Mouse (Mus musculus): ENCODE results near the gene Dclk3.

Dclk3 gene

DNA sequence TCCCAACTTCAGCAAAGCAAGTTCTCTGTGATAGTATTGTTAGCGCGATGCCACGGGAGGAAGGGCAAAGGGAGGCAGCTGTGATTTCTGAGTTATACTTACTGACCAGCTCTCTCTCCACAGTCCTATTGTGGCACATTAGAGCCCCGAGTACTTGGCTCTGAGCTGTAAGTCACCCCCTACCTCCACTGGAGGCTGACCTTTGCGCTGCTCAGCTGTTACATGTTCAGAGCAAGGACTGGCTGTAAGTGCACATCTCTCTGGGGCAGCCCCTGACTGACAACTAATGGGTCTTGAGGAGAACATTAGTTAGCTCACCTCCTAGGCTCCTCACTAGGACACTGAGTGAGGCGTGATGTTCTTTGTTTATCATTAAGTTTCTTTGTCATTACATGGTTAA, 1.6 kb downstream of the Dclk3 start:
- DNase-seq (ENCODE audit: low spot score): no peak

DNA sequence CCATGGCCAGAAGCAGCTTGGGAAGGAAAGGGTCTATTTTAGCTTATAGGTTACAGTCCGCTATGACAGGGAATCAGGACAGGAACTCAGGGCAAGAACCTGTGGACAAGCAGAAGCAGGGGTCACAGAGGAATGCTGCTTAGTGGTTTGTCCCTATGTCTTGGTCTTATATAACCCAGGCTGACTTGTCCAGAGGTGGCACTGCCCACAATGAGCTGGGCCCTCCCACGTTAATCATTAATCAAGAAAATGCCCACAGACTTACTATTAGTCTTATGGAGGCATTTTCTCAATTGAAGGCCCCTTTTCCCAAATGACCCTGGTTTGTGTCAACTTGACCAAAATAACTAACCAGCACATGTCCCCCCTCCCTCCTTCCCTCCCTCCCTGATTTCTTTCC, 2.3 kb downstream of the Dclk3 start:
- no peak for DNase-seq (ENCODE audit: low spot score)

DNA sequence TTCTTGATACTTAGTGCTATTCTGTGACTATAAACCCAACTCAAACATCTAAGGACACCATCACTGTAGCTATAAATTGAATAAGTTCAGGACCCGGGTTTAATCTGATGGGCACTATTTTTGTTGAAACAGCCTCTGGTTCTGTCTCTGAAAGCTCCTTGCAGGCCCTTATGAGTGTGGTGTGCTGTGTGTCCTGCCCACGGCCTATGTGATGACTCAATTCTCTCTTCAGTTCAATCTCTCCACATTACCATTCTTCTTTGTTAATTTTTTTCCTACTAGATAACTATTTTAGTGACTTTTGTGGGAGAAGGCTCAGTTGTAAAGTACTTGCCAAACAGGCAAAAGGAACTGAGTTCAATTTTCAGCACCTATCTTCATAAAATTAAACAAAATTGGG, 7.3 kb downstream of the Dclk3 start:
- no peak for DNase-seq (ENCODE audit: low spot score)

DNA sequence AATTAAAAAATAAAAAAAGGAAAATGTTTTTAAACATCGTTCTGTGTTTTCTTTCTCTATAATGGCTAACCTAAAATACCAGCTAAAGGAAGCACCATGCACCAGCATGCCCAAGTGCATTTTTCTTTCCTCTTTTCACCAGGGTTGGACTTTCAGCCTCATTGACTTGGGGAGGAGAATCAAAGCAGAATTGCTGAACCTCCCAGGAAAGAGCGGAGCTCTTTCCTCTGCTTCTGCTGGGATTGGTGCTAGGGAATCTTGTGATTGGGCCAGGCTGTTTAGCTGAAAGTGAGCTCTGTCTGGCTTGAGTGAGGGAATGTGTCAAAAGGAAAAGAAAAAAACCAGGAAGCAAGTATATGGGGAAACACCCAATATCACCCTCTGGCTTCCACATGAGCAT, 10.1 kb downstream of the Dclk3 start:
- DNase-seq (ENCODE audit: low spot score): no peak

DNA sequence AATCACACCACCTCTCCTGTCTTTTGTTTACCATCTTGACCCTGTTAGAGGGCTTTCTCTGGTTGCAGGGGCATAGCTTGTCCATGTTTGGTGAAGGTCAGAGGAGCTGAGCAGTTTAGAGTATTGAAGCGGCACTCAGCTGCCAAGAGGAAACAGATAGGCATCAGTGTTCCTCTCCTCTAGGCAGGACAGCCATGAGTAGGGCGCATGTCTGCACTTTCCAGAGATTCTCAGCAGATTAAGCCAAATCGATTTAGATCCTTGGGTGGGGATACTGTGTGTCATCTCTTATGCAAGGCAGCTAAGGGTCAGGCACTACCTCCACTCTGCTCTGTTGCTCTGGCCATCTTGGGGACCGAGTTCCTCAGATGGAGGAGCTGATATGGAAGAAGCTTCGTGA, 11.0 kb downstream of the Dclk3 start:
- DNase-seq (ENCODE audit: low spot score): no peak

DNA sequence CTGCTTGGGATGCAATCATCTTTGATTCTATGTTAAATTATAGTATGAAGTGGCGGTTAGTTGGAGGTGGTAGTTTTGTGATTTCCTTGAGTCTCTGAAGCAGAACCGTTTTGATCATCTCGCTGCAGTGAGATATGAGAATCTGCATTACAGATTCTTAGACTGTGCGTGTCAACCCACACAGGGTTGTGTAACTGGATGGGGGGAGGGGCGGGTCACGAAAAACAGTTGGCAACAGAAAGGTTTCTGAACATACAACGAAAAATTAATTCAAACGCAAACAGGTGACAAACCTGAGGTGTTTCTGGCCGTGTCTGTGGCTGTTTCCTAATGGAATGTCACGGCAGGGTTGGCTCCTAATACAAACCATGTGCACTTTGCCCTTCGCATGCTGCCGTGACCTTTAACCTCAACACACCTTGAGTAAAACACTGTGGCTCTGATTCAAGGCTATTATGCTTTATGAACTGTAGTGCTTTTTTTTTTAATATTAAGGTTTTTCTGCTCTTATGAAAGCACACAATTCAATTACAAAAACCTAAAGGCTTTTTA, 12.0 kb downstream of the Dclk3 start:
- DNase-seq (ENCODE audit: low spot score): no peak

DNA sequence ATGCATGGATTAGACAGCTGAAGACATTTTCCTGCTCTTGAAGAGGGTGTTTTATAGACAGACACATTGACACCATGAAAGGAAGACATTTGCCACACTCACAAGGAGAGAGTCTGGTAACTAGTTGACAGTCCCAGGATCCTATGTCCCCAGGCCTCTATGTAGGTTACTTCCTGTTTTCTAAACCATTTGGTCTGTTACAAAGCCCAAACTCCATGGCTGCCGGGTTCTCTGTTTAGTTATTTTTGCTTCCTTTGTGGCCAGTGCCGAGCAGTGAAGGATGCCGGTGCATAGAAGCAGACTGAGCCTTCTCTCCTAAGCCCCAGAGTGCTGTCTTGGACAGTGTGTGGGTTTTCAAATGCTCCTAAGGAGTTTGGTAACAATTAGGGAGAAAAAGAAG, 15.0 kb downstream of the Dclk3 start:
- DNase-seq (ENCODE audit: low spot score): no peak

DNA sequence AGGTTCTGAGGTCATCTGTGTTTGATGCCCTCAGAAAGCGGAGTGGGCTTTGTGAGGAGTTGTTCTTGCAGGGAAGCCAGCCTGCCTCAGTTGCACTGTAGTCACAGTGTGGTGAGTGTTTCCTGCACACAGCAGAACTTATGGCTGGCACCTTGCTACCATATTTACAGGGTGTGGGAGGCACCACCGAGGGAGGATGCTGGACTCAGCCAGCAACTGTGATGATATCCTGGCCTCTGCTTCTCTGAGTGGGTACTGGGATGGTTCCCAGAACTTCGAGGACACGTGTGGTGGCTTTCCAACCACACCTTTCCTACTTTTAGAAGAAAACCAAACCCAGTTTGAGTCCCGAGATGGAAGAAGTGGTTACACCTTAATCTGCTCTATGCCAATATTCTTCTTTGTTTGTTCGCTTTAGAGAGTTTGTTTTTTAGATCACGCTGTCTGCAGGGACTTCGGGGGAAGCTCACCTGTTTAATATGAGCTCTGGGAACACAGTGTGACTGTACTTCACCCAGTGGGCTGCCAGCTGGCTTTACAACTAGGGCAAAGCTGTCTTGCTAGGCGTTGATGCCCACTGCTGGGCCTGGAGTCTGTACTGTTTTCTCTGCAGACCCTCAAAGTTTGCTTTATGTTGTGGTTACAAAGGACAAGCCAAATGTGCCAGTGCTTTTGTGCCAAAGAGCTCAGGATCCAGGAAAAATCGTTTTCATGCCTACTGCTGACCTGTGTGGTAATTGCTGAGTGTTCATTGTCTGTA, 18.5 kb downstream of the Dclk3 start:
- DNase-seq (ENCODE audit: low spot score): no peak

DNA sequence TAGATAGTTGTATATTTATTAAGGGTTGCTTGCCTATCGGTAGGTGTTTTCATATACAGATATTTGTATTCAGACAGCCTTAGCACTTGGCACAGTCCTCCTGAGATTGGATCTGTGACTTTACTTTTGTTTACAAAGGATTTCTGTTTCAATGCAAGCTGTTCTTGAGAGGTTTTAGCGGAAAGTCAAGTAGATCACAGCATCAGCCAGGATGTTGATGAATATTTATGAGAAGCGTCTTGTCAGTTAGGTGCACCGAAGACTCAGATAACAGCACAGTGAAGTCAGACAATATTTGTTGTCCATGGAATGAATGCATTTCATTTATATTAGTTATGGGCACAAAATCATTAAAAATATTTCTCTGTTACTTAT, 19.0 kb downstream of the Dclk3 start:
- no peak for DNase-seq (ENCODE audit: low spot score)

DNA sequence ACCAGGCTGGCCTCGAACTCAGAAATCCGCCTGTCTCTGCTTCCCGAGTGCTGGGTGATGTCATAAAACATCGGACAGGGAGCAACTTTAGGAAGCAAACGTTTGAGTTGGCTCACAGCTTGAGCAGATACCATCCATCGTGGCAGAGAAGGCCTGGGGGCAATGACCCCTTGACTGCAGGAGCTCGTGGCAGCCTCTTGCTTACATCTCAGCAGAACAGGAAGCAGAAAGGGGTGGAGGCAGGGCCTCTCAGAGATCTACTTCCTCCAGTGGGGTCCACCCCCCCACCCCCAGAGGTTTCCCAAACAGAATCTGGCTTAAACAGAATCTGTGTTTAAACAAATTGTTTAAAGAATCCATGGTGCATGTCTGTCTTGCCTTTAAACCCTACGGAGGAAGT, 20.6 kb downstream of the Dclk3 start:
- DNase-seq (ENCODE audit: low spot score): no peak

DNA sequence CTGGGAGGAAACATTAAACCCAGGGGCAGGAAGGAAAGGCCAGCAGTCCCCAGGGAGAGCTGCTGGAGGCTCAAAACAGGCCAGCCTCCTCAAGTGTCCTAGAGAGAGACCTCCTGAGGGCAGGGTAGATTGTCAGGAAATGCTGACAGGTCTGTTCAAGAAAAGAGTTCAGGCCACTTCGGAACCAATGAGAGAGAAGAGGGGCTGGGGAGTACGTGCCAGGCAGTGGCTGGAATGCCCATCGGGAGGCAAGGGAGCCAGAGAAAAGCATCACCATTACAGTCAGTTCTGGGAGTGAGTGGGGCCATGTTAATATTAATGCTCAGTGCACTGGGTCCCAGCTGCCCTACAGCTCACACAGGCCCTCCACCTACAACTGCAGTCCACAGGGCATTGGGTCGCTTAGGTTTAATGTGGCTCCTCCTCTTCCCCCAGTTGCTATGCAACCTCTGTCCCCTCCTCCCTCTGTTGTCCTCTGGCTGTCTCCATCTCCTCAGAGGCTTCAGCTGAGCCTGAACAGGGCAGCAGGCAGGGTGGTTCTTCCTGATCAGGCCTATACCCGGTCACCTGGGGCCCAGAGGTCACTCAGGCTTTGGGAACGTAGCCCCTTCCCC, 21.4 kb downstream of the Dclk3 start:
- no peak for DNase-seq (ENCODE audit: low spot score)

DNA sequence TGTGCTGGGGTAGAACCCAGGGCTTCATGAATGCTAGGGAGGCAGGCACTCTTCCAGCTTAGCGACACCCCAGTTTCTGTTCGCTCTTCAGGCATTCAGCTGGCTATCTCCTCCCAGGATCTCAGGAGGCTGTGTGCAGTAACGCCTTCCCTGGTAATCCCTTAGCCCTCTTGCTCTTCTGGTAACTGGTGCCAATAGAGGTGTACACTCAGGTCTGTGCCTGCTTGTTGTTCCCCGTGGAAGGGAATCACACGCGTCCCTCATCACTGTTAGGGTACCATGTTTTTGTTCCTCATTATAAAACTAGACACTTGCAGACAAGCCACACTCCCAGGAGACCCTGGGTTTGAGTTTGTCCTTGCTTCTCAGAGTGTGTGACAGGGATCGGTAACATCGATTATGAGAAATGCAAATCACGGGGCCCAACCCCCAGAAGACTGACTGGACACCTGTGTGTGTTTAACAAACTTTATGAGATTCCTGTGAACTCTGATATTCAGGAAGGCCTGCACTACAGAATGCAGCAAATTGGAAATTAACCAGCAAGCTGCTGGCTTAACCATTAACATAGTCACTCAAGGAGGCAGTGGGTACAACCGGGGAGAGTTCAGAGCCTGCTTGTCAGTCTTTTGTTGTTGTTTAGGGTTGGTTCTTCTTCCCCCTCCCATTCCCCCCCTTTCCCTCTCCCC, 22.7 kb downstream of the Dclk3 start:
- no peak for DNase-seq (ENCODE audit: low spot score)

DNA sequence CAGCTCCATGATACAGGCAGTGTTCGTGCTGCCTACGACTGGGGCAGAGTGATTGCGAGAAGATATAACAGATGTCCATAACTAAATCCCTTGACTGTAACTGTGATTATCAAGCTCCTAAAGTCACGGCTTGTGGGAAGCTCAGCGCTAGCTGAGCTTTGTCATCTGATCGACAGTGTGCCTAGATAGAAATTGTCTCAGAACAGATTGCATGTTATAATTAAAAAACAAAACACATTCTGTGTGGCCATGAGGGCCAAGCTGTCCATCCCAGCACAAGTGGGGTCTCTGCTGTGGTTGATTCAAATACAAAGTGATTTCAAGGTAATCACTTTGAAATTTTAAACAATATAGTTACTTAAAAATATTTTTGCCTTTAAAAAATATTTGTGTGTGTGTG, 26.8 kb downstream of the Dclk3 start:
- DNase-seq (ENCODE audit: low spot score): no peak

DNA sequence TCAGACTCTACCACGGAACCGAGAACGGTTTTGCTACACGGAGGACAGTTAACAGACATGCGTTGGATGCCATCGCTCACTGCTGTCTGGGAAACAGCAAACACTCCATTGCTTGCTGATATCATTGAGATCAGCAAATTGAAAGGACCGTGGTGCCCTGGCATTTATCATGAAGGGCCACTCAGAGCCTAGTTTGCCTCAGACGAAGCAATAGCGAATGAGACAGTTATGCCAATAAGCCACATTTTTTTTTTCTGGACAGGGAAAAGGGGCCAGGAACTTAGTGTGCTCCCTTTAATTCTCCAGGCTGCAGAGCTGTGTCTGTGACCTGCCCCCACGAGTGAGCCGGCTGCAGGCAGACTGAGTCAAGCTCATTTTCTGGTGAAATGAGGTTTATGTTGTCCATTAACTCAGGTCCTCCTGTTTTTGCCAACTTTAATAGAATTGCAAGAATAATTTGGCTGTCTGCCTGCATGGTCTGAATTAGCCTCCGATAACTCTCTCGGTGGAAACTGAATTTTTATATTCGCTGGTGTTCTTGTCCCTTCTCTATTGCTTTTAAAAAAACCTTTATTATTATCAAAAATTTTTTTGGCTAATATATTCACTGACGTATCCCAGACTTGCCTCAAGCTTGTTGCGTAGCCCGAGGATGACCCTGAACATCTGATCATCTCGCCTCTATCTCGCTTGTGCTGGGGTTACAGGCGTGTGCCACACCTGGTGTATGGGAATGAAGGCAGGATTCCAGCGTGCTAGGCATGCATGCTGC, 35.0 kb downstream of the Dclk3 start:
- DNase-seq (ENCODE audit: low spot score): no peak

DNA sequence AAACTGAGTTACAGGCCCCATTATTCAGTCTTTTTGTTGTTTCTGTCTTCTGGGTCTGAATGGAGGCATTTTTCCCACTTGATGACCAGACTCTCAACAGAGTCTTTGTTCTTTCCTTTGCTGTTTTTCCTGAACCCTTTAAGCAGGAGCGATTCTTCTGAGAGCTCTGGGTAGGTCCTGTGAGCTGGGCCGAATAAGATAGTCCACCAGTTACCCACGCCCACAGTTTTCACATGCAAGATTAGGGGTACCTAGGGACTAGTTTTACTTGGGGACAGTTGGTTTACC, 35.5 kb downstream of the Dclk3 start:
- no peak for DNase-seq (ENCODE audit: low spot score)

DNA sequence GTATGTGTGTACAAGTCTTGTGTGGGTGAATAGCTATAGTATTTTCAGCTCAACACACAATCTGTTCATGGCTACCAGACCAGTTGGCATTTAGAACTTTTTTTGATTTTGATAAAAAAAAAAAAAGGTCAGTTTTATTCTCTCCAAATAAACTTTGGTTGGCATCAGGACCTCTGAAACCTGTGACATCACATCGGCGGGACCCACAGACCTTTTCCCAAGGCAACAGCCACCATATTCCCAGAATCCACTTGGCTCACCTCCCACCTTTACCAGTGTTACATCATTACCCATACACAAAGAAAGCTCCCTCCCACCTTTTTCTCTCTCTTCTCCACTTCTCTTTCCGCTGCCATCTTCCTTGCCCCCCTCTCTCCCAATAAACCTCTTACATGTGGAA, 36.4 kb downstream of the Dclk3 start:
- no peak for DNase-seq (ENCODE audit: low spot score)

DNA sequence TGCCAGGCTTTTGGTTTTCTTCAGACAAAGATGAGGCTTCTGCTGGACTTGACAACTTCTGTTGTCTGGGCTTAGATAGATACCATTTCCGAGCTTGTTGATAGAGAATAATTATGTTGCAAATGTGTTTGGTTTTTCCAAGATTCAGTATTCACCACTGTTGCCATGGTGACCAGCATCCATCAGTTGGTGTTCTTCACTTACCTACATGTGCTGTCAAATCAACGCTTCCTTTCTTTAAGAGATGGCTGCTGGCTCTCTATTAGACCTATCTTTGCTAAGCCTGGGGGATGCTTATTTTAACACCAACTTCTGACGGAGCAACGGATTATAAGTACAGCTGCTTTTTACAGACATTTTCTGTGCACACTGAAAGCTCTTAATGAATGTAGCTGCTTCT, 37.1 kb downstream of the Dclk3 start:
- DNase-seq (ENCODE audit: low spot score): no peak

DNA sequence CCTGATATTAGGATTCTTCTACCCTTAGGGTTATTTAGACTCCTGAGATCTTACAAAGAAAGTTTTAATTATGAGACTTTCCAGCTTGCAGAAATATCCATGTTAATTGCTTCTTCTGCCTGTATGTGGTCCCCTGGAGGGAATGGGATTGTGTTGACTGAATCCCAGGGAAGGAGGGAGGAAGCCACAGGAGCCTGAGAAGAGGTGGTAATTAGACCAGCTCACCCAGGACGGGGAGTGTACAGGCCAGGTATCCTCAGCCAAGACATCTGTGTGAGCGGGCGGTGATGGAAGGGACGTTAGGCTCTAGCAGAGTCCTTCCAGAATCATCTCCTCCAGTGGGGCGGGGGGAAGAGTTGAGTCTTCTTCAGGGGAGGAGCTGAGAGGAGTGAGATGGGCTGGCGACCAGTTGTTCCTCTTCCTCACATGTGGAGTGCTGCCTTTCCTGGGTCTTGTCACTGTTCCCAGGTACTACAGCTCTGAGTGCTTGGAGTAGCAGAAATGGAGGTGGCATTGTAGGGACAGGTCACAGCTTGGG, 37.7 kb downstream of the Dclk3 start:
- no peak for DNase-seq (ENCODE audit: low spot score)

DNA sequence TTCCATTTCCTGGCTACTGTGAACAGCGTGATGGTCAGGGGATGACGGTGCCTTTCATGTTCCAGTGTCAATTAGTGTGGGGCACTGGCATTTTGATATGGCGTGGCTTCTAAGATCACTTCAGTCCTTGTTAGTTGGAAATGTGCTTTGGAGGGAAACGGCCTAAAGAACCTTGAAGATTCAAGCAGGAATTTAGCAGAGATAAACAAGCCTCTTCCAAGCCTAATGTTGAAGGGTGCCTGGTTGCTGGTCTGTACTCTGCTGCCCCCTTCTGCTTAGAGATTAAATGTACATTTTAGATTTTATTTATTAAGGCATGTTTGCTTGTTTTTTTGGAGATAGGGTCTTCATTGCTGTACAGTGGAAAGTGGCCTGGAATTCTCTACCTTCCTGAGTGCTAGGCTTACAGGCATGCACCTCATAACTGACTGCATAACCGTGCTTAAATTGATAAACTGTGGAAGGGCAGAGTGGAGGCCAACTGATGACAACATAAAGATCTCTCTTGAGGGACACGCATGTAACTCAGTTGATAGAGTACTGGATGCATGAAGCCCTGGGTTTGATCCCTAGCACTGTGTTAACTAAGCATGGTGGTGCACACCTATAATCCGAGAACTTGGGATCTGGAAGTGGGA, 40.1 kb downstream of the Dclk3 start:
- DNase-seq (ENCODE audit: low spot score): no peak

DNA sequence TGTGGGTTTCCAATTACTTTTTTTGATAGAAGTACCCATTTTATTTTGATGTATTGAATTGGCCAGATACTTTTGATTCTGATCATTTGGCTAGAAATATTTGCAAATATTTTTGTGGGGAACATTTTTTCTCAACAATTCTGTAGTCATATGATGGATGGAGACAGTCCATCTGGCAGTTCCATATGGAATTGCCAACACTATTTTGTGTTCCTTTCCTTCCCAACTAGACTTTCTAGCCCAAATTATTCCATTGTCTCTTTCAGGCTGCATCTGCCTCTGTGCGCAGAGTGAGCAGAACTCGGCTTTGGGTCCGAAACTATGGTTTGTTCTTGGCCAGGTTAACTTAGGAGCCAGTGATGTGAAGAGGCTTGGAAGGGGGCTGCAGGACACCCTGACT, 42.1 kb downstream of the Dclk3 start:
- no peak for DNase-seq (ENCODE audit: low spot score)

DNA sequence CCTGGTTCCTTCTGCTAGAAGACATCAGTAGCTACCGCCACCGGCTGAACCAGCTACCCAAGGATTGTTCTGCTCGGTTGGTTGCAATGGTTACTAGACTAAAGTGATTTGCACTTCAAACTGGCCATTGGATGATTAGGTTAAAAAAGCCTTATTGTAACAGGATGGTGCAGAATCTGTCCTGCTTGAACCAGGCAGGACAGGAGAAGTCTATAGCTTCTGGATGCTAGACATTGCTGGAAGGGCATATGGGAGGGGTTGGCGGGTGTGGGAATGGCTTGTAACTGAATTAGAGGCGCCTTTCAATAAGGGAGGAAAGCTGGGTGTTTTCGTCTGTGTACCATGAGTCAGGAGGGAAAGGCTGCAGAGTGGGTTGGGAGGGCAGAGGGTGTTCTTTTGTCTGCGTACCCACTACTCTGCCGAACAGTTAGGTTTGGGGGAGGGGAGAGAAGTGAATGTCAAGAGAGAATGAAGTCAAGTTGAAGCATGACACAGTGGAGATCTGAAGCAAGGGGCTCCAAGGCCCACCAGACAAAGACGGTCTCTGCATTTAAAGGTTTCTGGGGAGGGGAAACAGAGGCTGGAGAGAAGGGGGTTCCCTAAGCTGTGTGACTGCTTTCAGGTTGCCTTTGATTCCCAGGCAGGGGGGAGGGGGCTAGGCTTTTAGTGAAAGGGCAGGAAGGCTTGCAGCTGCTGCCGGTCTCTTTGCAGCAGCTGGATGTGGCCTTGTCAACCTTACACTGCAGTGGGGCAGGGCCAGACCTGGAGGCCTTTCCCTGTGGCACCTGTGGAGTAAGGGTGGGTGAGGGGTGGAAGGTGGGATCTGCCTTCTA, 48.0 kb downstream of the Dclk3 start:
- DNase-seq (ENCODE audit: low spot score): no peak
